Mouse (Mus musculus): ENCODE measurements around the gene Usp47.

DNA sequence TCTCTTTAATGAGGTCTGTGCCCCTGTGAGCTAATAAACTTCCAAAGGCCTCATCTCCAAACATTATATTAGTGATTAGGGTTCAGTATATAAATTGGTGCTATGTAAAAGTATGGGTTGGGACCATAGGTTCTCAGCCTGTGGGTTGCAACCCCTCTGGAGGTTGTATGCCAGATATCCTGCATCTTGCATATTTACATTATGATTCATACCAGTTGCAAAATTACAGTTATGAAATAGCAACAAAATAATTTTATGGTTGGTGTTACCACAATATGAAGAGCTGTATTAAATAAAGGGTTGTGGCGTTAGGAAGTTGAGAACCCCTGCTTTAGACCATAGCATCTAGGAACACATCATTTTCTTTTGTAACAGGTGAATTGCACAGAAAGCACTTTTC is 7.3 kb downstream of the Usp47 start:
- no peak for TF ChIP-seq CTCF (IDR thresholded peaks at IDR 0.05; ENCODE audit: insufficient read depth, low read length)
- TF ChIP-seq POLR2A (IDR thresholded peaks at IDR 0.05; ENCODE audit: borderline replicate concordance, extremely low read depth, low read depth, low read length) = no peak
